Mouse (Mus musculus): ENCODE data around the gene Rhbdl2. TPM values are rescaled to one million over a fixed set of nuclear protein-coding genes. Genes with fewer than 3 reads are reported as not detected.

The Rhbdl2 gene
- polyA plus RNA-seq, 1 experiment from 2014 or later, result 1.4 TPM

GRCm38 (mm10) chr4:123797856-123798255 is 10.2 kb downstream of the Rhbdl2 start:
- ATAC-seq (ENCODE audit: low FRiP score, low TSS enrichment), result no peak
- peak overlapping the region; percentile 32; the same call in 1 of the 2 replicates for H3K27ac ChIP-seq (replicated peaks; ENCODE audit: low read depth, low read length)
- 30% methylated on average over 7 of the region's 7 CpGs for WGBS
- H3K9ac ChIP-seq (replicated peaks; ENCODE audit: low read length), result no peak overlapping the region
- H3K27me3 ChIP-seq (ENCODE audit: control insufficient read depth, insufficient read depth, low read length), result no peaks in the 10 kb centered on the region
- DNase-seq, result peak; percentile 72
- no peaks in the 10 kb centered on the region for H3K36me3 ChIP-seq (ENCODE audit: control insufficient read depth, insufficient read depth, low read length)
- H3K4me1 ChIP-seq (ENCODE audit: control insufficient read depth, insufficient read depth, low read length), result peaks cover 5% of the 10 kb centered on the region; the same call in 1 of the 2 replicates
- no peaks in the 10 kb centered on the region for H3K9me3 ChIP-seq (ENCODE audit: control insufficient read depth, low read length)
- H3K4me3 ChIP-seq (replicated peaks; ENCODE audit: low read depth, low read length), result no peak overlapping the region
- no peak overlapping the region for H3K4me2 ChIP-seq (ENCODE audit: low read length)

- Histone ChIP-seq H3K27me3 (ENCODE audit: control insufficient read depth, insufficient read depth, low read length) (no peaks in the 10 kb centered on the region), H3K9me3 (ENCODE audit: control insufficient read depth, low read length) (no peaks in the 10 kb centered on the region), H3K9ac (replicated peaks; ENCODE audit: low read length) (no peak overlapping the region), H3K4me3 (replicated peaks; ENCODE audit: low read depth, low read length) (no peak overlapping the region), H3K4me2 (ENCODE audit: low read length) (no peak overlapping the region), H3K4me1 (ENCODE audit: control insufficient read depth, insufficient read depth, low read length) (no peaks in the 10 kb centered on the region), H3K27ac (replicated peaks; ENCODE audit: low read depth, low read length) (no peak overlapping the region), H3K36me3 (ENCODE audit: control insufficient read depth, insufficient read depth, low read length) (no peaks in the 10 kb centered on the region)
- DNase-seq (no peak), ATAC-seq (ENCODE audit: low FRiP score, low TSS enrichment) (no peak)
- 73% methylated on average over 6 of the region's 6 CpGs for WGBS
Measured at GRCm38 (mm10) chr4:123803642-123804041, 16.0 kb downstream of the Rhbdl2 start.

GRCm38 (mm10) chr4:123808304-123808703 is 20.6 kb downstream of the Rhbdl2 start:
- Histone ChIP-seq H3K9me3 (ENCODE audit: control insufficient read depth, low read length) (no peaks in the 10 kb centered on the region), H3K4me1 (ENCODE audit: control insufficient read depth, insufficient read depth, low read length) (no peaks in the 10 kb centered on the region), H3K9ac (replicated peaks; ENCODE audit: low read length) (no peak overlapping the region), H3K4me3 (replicated peaks; ENCODE audit: low read depth, low read length) (no peak overlapping the region), H3K27me3 (ENCODE audit: control insufficient read depth, insufficient read depth, low read length) (no peaks in the 10 kb centered on the region), H3K4me2 (ENCODE audit: low read length) (no peak overlapping the region), H3K36me3 (ENCODE audit: control insufficient read depth, insufficient read depth, low read length) (no peaks in the 10 kb centered on the region), H3K27ac (replicated peaks; ENCODE audit: low read depth, low read length) (no peak overlapping the region)
- ATAC-seq (ENCODE audit: low FRiP score, low TSS enrichment), result no peak
- DNase-seq, result no peak
- 94% methylated on average over 11 of the region's 11 CpGs for WGBS

- Histone ChIP-seq H3K36me3 (ENCODE audit: control insufficient read depth, insufficient read depth, low read length) (no peaks in the 10 kb centered on the region), H3K27me3 (ENCODE audit: control insufficient read depth, insufficient read depth, low read length) (no peaks in the 10 kb centered on the region), H3K27ac (replicated peaks; ENCODE audit: low read depth, low read length) (no peak overlapping the region), H3K9me3 (ENCODE audit: control insufficient read depth, low read length) (no peaks in the 10 kb centered on the region), H3K9ac (replicated peaks; ENCODE audit: low read length) (no peak overlapping the region), H3K4me3 (replicated peaks; ENCODE audit: low read depth, low read length) (no peak overlapping the region), H3K4me1 (ENCODE audit: control insufficient read depth, insufficient read depth, low read length) (no peaks in the 10 kb centered on the region), H3K4me2 (ENCODE audit: low read length) (no peak overlapping the region)
- 88% methylated on average over 12 of the region's 12 CpGs for WGBS
- DNase-seq, result no peak
- ATAC-seq (ENCODE audit: low FRiP score, low TSS enrichment), result no peak
Measured at GRCm38 (mm10) chr4:123810475-123811295, 23.0 kb downstream of the Rhbdl2 start.

- Histone ChIP-seq H3K9ac (replicated peaks; ENCODE audit: low read length) (no peak overlapping the region), H3K4me2 (ENCODE audit: low read length) (no peak overlapping the region), H3K36me3 (ENCODE audit: control insufficient read depth, insufficient read depth, low read length) (no peaks in the 10 kb centered on the region), H3K27me3 (ENCODE audit: control insufficient read depth, insufficient read depth, low read length) (no peaks in the 10 kb centered on the region), H3K4me3 (replicated peaks; ENCODE audit: low read depth, low read length) (no peak overlapping the region), H3K4me1 (ENCODE audit: control insufficient read depth, insufficient read depth, low read length) (no peaks in the 10 kb centered on the region), H3K27ac (replicated peaks; ENCODE audit: low read depth, low read length) (no peak overlapping the region), H3K9me3 (ENCODE audit: control insufficient read depth, low read length) (no peaks in the 10 kb centered on the region)
- WGBS, result 78% methylated on average over 3 of the region's 3 CpGs
- DNase-seq, result no peak
- ATAC-seq (ENCODE audit: low FRiP score, low TSS enrichment), result no peak
Measured at GRCm38 (mm10) chr4:123812525-123812924, 24.9 kb downstream of the Rhbdl2 start.

- H3K27ac ChIP-seq (replicated peaks; ENCODE audit: low read depth, low read length), result no peak overlapping the region
- H3K4me3 ChIP-seq (replicated peaks; ENCODE audit: low read depth, low read length), result no peak overlapping the region
- 48% methylated on average over 7 of the region's 7 CpGs for WGBS
- DNase-seq, result peak; percentile 2
- H3K27me3 ChIP-seq (ENCODE audit: control insufficient read depth, insufficient read depth, low read length), result no peaks in the 10 kb centered on the region
- no peaks in the 10 kb centered on the region for H3K4me1 ChIP-seq (ENCODE audit: control insufficient read depth, insufficient read depth, low read length)
- no peak for ATAC-seq (ENCODE audit: low FRiP score, low TSS enrichment)
- H3K9ac ChIP-seq (replicated peaks; ENCODE audit: low read length), result no peak overlapping the region
- no peaks in the 10 kb centered on the region for H3K9me3 ChIP-seq (ENCODE audit: control insufficient read depth, low read length)
- H3K4me2 ChIP-seq (ENCODE audit: low read length), result no peak overlapping the region
- H3K36me3 ChIP-seq (ENCODE audit: control insufficient read depth, insufficient read depth, low read length), result no peaks in the 10 kb centered on the region
Measured at GRCm38 (mm10) chr4:123814030-123814501, 26.4 kb downstream of the Rhbdl2 start.

GRCm38 (mm10) chr4:123819093-123819610 is 31.5 kb downstream of the Rhbdl2 start:
- peak; percentile 65 for DNase-seq
- ATAC-seq (ENCODE audit: low FRiP score, low TSS enrichment), result no peak
- Histone ChIP-seq H3K9me3 (ENCODE audit: control insufficient read depth, low read length) (no peaks in the 10 kb centered on the region), H3K4me2 (ENCODE audit: low read length) (no peak overlapping the region), H3K9ac (replicated peaks; ENCODE audit: low read length) (no peak overlapping the region), H3K4me3 (replicated peaks; ENCODE audit: low read depth, low read length) (no peak overlapping the region), H3K36me3 (ENCODE audit: control insufficient read depth, insufficient read depth, low read length) (no peaks in the 10 kb centered on the region), H3K27ac (replicated peaks; ENCODE audit: low read depth, low read length) (no peak overlapping the region), H3K27me3 (ENCODE audit: control insufficient read depth, insufficient read depth, low read length) (no peaks in the 10 kb centered on the region), H3K4me1 (ENCODE audit: control insufficient read depth, insufficient read depth, low read length) (no peaks in the 10 kb centered on the region)
- whole genome bisulfite sequencing, result 27% methylated on average over 4 of the region's 4 CpGs

GRCm38 (mm10) chr4:123842126-123842525 is 54.5 kb downstream of the Rhbdl2 start:
- no peak for ATAC-seq (ENCODE audit: low FRiP score, low TSS enrichment)
- H3K4me2 ChIP-seq (ENCODE audit: low read length), result no peak overlapping the region
- H3K4me1 ChIP-seq (ENCODE audit: control insufficient read depth, insufficient read depth, low read length), result no peaks in the 10 kb centered on the region
- no peaks in the 10 kb centered on the region for H3K36me3 ChIP-seq (ENCODE audit: control insufficient read depth, insufficient read depth, low read length)
- H3K9me3 ChIP-seq (ENCODE audit: control insufficient read depth, low read length), result no peaks in the 10 kb centered on the region
- WGBS, result 88% methylated on average over 8 of the region's 8 CpGs
- no peaks in the 10 kb centered on the region for H3K27me3 ChIP-seq (ENCODE audit: control insufficient read depth, insufficient read depth, low read length)
- no peak overlapping the region for H3K9ac ChIP-seq (replicated peaks; ENCODE audit: low read length)
- DNase-seq, result no peak
- no peak overlapping the region for H3K4me3 ChIP-seq (replicated peaks; ENCODE audit: low read depth, low read length)
- H3K27ac ChIP-seq (replicated peaks; ENCODE audit: low read depth, low read length), result no peak overlapping the region

- Histone ChIP-seq H3K27ac (replicated peaks; ENCODE audit: low read depth, low read length) (no peak overlapping the region), H3K4me3 (replicated peaks; ENCODE audit: low read depth, low read length) (no peak overlapping the region), H3K36me3 (ENCODE audit: control insufficient read depth, insufficient read depth, low read length) (no peaks in the 10 kb centered on the region), H3K4me2 (ENCODE audit: low read length) (no peak overlapping the region), H3K9me3 (ENCODE audit: control insufficient read depth, low read length) (no peaks in the 10 kb centered on the region), H3K4me1 (ENCODE audit: control insufficient read depth, insufficient read depth, low read length) (no peaks in the 10 kb centered on the region), H3K27me3 (ENCODE audit: control insufficient read depth, insufficient read depth, low read length) (no peaks in the 10 kb centered on the region), H3K9ac (replicated peaks; ENCODE audit: low read length) (no peak overlapping the region)
- ATAC-seq (ENCODE audit: low FRiP score, low TSS enrichment) (no peak), DNase-seq (no peak)
- 51% methylated on average over 4 of the region's 4 CpGs for WGBS
Measured at GRCm38 (mm10) chr4:123856888-123857287, 69.2 kb downstream of the Rhbdl2 start.
